Mouse (Mus musculus) macrophage (primary cell): Measurements from ENCODE around the gene Sema3f. TPM values are rescaled to one million over a fixed set of nuclear protein-coding genes. Genes with fewer than 3 reads are reported as not detected.

Source experiments
- H3K27ac ChIP-seq: fragments of 350-480 bp; formaldehyde crosslinking; 2 replicates; pipeline ENCODE4 v1.9.0; 2021
- H3K36me3 ChIP-seq: fragments of 350-480 bp; formaldehyde crosslinking; 2 replicates; pipeline ENCODE4 v1.9.0; 2021; ENCODE audit errors: inconsistent target
- H3K4me3 ChIP-seq: fragments of 350-480 bp; formaldehyde crosslinking; 2 replicates; pipeline ENCODE4 v1.9.0; 2021; ENCODE audit errors: inconsistent target
- H3K79me2 ChIP-seq: fragments of 350-480 bp; formaldehyde crosslinking; 2 replicates; pipeline ENCODE4 v1.9.0; 2021; ENCODE audit errors: inconsistent target
- WGBS: methylation state at CpG from one replicate; pipeline ENCODE4 v1.1.7; 2026; ENCODE audit warnings: inconsistent platforms; ENCODE audit not compliant: missing documents; 5-methylcytosine and 5-hydroxymethylcytosine counted together
- polyA plus RNA-seq: library from polyadenylated mRNA; stranded (reverse); fragments of 250-400 nt; gene quantifications from 3 replicates; pipeline ENCODE4 v1.2.4, GENCODE M21; 2018; ENCODE audit warnings: inconsistent platforms
- total RNA-seq, 78 experiments: library from RNA; depleted of rRNA; stranded (reverse); fragments of 250-400 nt; gene quantifications; 1 replicate in 9 of 78; 2 replicates in 24 of 78; 3 replicates in 43 of 78; 4 replicates in 2 of 78; pipeline ENCODE4 v1.2.4; 2018; ENCODE audit warnings: inconsistent platforms in 56 of 78

Gene Sema3f
- total RNA-seq (2018; cell fraction: chromatin; rRNA removed) = 10 to 100 TPM in 1 of 26 experiments, 1 to 10 TPM in 6, under 1 TPM in 5, not detected in 14; 0.20 to 10.5 (median 1.9) TPM
- under 1 TPM in 12 of 26 experiments, not detected in 14; 0.06 to 0.38 (median 0.18) TPM for total RNA-seq (2018; cell fraction: cytosol; rRNA removed)
- 1 to 10 TPM in 5 of 26 experiments, under 1 TPM in 6, not detected in 15; 0.18 to 2.8 (median 0.89) TPM for total RNA-seq (2018; cell fraction: nucleus; rRNA removed)
- polyA plus RNA-seq = 0.08 to 0.93 TPM in 2 of 3 replicates, not detected in the other

DNA sequence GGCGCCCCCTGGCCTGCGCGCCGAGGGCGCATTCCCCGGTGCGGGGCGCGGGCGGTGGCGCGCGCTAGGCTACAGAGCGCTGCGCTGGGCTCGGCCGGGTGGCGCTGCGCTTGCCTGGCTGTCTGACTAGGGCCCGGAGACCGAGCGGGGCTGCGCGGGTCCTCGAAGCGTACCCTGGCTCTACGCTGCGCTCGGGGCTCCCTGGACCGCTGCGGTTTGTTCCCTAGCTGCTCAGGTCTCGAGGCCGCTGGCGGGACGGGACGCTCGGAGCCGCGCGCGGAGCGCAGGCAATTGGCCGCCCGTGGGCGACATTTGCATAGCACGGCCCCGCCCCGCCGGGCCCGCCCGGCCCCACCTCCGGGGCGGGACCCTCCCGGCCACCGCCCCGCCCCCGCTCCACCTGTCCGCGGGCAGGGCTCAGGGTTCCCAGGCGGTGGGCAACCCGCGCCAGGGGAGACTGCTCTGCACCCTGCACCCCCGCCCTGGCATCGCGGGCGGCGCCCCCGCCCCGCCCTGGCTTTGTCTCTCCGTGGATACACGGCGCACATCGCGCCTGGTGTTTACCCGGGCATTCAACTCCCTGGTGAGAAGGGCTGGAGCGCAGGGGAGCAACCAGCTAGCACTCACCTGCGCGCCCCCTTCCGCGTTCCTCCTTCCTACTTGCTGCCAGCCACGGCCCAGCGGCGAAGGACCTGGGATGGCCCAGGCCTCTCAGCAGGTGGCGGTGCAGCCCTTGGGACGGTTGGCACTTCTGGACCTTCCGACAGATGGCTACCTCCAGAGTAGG lies at the start of gene Sema3f:
TSS of gene Sema3f (minus strand) at position 779 of the 787 bp plus-strand sequence.
- Histone ChIP-seq H3K27ac (no peak within 1 kb of the TSS), H3K4me3 (no peak within 1 kb of the TSS), H3K79me2 (no peaks in the 10 kb centered on the region), H3K36me3 (no peaks in the 10 kb centered on the region)
- 2% methylated on average over 82 of the region's 86 CpGs for WGBS

DNA sequence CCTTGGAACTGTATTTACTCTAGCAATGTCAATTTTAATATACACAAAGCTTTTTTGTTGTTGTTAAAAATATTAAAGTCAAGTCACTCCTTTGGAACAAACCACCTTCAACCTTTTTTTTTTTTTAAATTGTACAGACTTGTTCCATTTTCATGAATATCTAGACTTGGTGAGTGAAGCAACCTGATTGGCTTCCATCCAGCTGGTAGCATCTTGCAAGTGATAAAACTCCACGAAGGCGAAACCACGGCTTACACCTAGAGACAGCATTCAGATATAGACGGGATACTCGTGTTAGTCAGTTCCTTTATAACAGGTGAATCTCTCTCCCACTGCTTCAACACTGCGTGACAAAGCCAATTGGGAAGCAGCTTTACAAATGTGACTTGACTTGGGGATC lies 49.3 kb upstream of the Sema3f start:
- WGBS = 94% methylated on average over 6 of the region's 6 CpGs
- Histone ChIP-seq H3K36me3 (peaks cover 76% of the 10 kb centered on the region), H3K79me2 (peaks cover 65% of the 10 kb centered on the region), H3K4me3 (no peak overlapping the region), H3K27ac (no peak overlapping the region)

DNA sequence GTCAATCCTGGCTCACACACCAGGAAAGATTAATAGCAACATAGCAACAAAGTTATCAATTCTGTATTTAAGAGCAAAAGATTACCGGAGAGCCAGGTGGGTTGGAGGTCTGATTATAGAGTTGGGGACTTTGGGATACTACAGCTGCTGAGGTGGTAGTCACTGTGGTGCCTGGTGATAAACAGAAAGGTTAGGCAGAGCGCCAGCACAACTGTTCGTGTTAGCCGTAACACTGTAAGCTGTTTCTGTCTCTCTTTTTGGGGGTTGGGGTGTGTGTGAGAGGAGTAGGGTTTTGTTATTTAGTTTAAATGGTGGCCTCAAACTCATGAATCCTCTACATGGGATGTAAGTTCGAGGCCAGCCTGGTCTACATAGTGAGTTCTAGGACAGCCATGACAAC lies 40.1 kb upstream of the Sema3f start:
- no peak overlapping the region for H3K4me3 ChIP-seq
- peaks cover 69% of the 10 kb centered on the region for H3K36me3 ChIP-seq
- peaks cover 27% of the 10 kb centered on the region; the same call in 1 of the 2 replicates for H3K79me2 ChIP-seq
- WGBS = 95% methylated on average over 5 of the region's 5 CpGs
- no peak overlapping the region for H3K27ac ChIP-seq

GRCm38 (mm10) chr9:107748063-107748462 lies 37.8 kb upstream of the Sema3f start:
- WGBS = 100% methylated on average over 3 of the region's 3 CpGs
- Histone ChIP-seq H3K4me3 (no peak overlapping the region), H3K27ac (no peak overlapping the region), H3K36me3 (peaks cover 70% of the 10 kb centered on the region), H3K79me2 (peaks cover 26% of the 10 kb centered on the region; the same call in 1 of the 2 replicates)

DNA sequence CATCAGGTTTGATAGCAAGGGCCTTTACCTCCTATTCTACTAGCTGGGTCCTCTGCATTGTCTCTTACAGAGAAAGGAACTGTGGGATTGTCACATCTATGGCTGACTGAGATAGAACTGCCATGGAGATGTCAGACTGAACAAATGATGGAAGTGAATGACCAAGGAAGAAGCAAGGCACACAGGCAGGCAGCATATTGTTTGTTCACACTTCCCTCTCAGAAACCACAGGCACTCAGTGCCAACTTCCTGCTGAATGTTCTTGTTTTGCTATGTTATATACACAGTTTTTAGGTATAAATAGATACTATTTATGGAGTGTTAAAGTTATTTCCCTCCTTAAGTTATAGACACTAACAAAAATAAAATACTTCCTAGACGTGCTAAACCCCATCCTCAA lies 37.0 kb upstream of the Sema3f start:
- H3K36me3 ChIP-seq = peaks cover 70% of the 10 kb centered on the region
- peak overlapping the region; percentile 59 for H3K27ac ChIP-seq
- peaks cover 18% of the 10 kb centered on the region; the same call in 1 of the 2 replicates for H3K79me2 ChIP-seq
- H3K4me3 ChIP-seq = no peak overlapping the region
- 0% methylated on average over 1 of the region's 1 CpGs for WGBS

DNA sequence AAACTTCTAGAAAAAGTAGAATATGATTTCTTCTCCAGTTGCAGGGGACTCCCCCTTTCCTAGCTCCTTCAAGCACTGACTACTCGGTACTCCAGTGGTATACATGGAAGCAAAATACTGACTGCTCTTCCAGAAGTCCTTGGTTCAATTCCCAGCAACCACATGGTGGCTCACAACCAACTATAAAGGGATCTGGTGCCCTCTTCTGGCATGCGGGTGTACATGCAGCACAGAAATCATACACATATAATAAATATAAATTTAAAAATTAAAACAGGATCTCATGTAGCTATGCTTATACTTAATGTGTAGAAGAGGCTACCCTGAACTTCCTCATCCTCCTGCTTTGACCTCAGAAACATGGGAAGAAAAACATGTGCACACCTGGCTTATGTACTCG lies 36.4 kb upstream of the Sema3f start:
- Histone ChIP-seq H3K79me2 (peaks cover 12% of the 10 kb centered on the region; the same call in 1 of the 2 replicates), H3K36me3 (peaks cover 70% of the 10 kb centered on the region), H3K27ac (peak overlapping the region; percentile 59), H3K4me3 (no peak overlapping the region)
- 93% methylated on average over 3 of the region's 3 CpGs for WGBS

DNA sequence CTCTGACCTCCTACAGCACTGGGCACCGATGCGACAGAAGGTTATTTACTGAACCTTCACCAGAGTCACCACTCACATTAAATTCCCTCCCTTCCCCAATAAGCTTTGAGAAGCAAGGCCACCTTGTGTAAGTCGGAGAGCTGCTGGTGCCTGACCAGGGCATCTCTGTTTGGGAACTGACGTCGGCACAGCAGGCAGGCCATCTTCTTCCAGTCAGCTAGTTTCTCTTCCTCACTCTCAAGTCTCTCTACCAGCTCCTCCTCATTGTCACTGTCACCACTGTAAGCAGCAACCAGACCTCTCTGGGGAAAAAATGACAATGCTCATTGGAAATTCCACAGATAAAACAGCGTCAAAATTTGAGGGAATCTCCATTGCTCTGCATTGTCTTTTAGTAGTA lies 33.8 kb upstream of the Sema3f start:
- Histone ChIP-seq H3K36me3 (peaks cover 69% of the 10 kb centered on the region), H3K79me2 (peaks cover 12% of the 10 kb centered on the region; the same call in 1 of the 2 replicates), H3K4me3 (no peak overlapping the region), H3K27ac (peak overlapping the region; percentile 45)
- WGBS = 57% methylated on average over 6 of the region's 6 CpGs

- 88% methylated on average over 4 of the region's 4 CpGs for WGBS
- no peak overlapping the region for H3K27ac ChIP-seq
- H3K79me2 ChIP-seq = no peaks in the 10 kb centered on the region
- peaks cover 44% of the 10 kb centered on the region for H3K36me3 ChIP-seq
- H3K4me3 ChIP-seq = no peak overlapping the region
Measured at GRCm38 (mm10) chr9:107738841-107739202, 28.5 kb upstream of the Sema3f start.

GRCm38 (mm10) chr9:107738020-107738840 lies 28.0 kb upstream of the Sema3f start:
- Histone ChIP-seq H3K4me3 (no peak overlapping the region), H3K79me2 (no peaks in the 10 kb centered on the region), H3K36me3 (peaks cover 40% of the 10 kb centered on the region), H3K27ac (no peak overlapping the region)
- WGBS = 31% methylated on average over 7 of the region's 7 CpGs

DNA sequence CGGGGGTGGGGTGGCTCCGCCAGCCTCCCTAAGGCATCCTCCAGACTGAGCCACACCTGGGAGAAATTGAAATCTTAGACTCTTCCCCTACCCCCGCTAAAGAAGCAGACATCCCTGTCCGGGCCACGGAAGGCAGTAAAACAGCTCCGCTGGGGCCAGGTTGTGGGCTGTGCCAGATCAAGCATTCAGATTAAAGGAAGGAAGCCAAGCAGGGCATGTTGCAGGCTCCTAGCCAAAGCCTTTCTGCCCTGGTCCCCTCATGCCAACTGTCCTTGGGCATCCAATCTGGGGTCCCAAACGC lies 25.9 kb upstream of the Sema3f start:
- no peak overlapping the region for H3K4me3 ChIP-seq

GRCm38 (mm10) chr9:107735356-107736184 lies 25.3 kb upstream of the Sema3f start:
- Histone ChIP-seq H3K36me3 (peaks cover 13% of the 10 kb centered on the region), H3K27ac (no peak overlapping the region), H3K4me3 (no peak overlapping the region), H3K79me2 (no peaks in the 10 kb centered on the region)
- WGBS = 21% methylated on average over 17 of the region's 17 CpGs

More for the DNA sequence above, 25.9 kb upstream of the Sema3f start:
- Histone ChIP-seq H3K36me3 (peaks cover 19% of the 10 kb centered on the region), H3K27ac (no peak overlapping the region), H3K79me2 (no peaks in the 10 kb centered on the region)
- 5% methylated on average over 7 of the region's 7 CpGs for WGBS

- 72% methylated on average over 7 of the region's 7 CpGs for WGBS
- H3K79me2 ChIP-seq = no peaks in the 10 kb centered on the region
- H3K4me3 ChIP-seq = no peak overlapping the region
- no peak overlapping the region for H3K27ac ChIP-seq
- peaks cover 3% of the 10 kb centered on the region; the same call in 1 of the 2 replicates for H3K36me3 ChIP-seq
Measured at GRCm38 (mm10) chr9:107734567-107734971, 24.3 kb upstream of the Sema3f start.

DNA sequence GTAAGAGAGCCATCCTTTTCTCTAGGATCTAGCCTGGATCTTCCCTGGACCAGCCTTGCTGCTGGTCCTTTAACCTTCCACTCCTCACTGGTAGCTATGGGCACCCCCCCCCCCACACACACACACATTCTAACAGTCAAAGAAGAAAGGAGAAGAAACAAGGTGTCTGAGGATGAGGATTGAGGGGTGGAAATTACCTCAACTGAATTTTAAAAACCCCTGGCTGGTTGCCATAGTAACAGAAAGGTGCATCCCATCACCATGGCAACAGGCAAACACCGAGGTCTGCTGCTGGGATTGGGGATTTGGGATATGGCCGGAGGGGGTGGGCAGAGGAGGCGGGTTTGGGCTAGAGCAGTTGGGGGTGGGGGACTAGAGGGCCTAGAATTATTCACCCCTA lies 19.4 kb upstream of the Sema3f start:
- Histone ChIP-seq H3K27ac (no peak overlapping the region), H3K79me2 (no peaks in the 10 kb centered on the region), H3K4me3 (no peak overlapping the region), H3K36me3 (no peaks in the 10 kb centered on the region)
- WGBS = 90% methylated on average over 3 of the region's 3 CpGs
